Mouse (Mus musculus): ENCODE measurements around the gene Slc18a2. TPM values are rescaled to one million over a fixed set of nuclear protein-coding genes. Genes with fewer than 3 reads are reported as not detected.

Slc18a2 gene
- polyA plus RNA-seq, 1 experiment from 2014 or later = 10.1 TPM

Other genes with a start within 250 kb of the Slc18a2 start
- 0.53 and 0.69 TPM in 2 replicates for gene Shtn1, start 184.8 kb upstream of the Slc18a2 start, polyA plus RNA-seq (2016; fragmentation: Nextera tagmentation; extraction: Ambion mirVana)
- not detected in 2 replicates for gene Vax1, start 90.8 kb upstream of the Slc18a2 start, polyA plus RNA-seq (2016; fragmentation: Nextera tagmentation; extraction: Ambion mirVana)
- gene Kcnk18, start 41.7 kb upstream of the Slc18a2 start, polyA plus RNA-seq (2016; fragmentation: Nextera tagmentation; extraction: Ambion mirVana) = not detected in 2 replicates
- gene Rps12-ps3, start 61.4 kb downstream of the Slc18a2 start, polyA plus RNA-seq (2016; fragmentation: Nextera tagmentation; extraction: Ambion mirVana) = 7.2 and 8.9 TPM in 2 replicates
- gene Pdzd8, start 84.9 kb downstream of the Slc18a2 start, polyA plus RNA-seq (2016; fragmentation: Nextera tagmentation; extraction: Ambion mirVana) = 9.0 and 10.8 TPM in 2 replicates
- 1.1 and 1.7 TPM in 2 replicates for gene Emx2, start 197.5 kb downstream of the Slc18a2 start, polyA plus RNA-seq (2016; fragmentation: Nextera tagmentation; extraction: Ambion mirVana)